Mouse (Mus musculus) kidney, embryonic 14.5 days (tissue): Measurements from ENCODE around the gene Hc. TPM values are rescaled to one million over a fixed set of nuclear protein-coding genes. Genes with fewer than 3 reads are reported as not detected.

ENCODE experiments used
- ATAC-seq: fragments of 200-750 bp; cut with Nextera tagmentation; 2 replicates; pipeline ENCODE4 v1.8.0; 2017; ENCODE audit warnings: moderate number of reproducible peaks, mild to moderate bottlenecking, moderate TSS enrichment, moderate library complexity; ENCODE audit not compliant: low FRiP score, low TSS enrichment
- H3K27ac ChIP-seq: fragments of 300-500 bp; sonication (generic); 2 replicates; pipeline ENCODE4 v1.5.1; 2014; ENCODE audit warnings: low read depth, mild to moderate bottlenecking, low read length, moderate library complexity, mixed read lengths
- H3K27me3 ChIP-seq: fragments of 300-500 bp; sonication (generic); 2 replicates; pipeline ENCODE4 v1.6.1; 2014; ENCODE audit warnings: mild to moderate bottlenecking, low read length; ENCODE audit not compliant: control insufficient read depth, insufficient read depth
- H3K36me3 ChIP-seq: fragments of 300-500 bp; sonication (generic); 2 replicates; pipeline ENCODE4 v1.6.1; 2014; ENCODE audit warnings: low read length, mixed read lengths; ENCODE audit not compliant: control insufficient read depth, insufficient read depth
- H3K4me1 ChIP-seq: fragments of 300-500 bp; sonication (generic); 2 replicates; pipeline ENCODE4 v1.6.1; 2014; ENCODE audit warnings: low read length, mixed read lengths; ENCODE audit not compliant: control insufficient read depth, insufficient read depth
- H3K4me2 ChIP-seq: fragments of 300-500 bp; sonication (generic); replicated peaks from 2 replicates; pipeline ENCODE4 v1.6.1; 2014; ENCODE audit warnings: low read depth, mild to moderate bottlenecking, low read length
- H3K4me3 ChIP-seq: fragments of 300-500 bp; sonication (generic); 2 replicates; pipeline ENCODE4 v1.5.1; 2014; ENCODE audit warnings: mild to moderate bottlenecking, low read length
- H3K9ac ChIP-seq: fragments of 300-500 bp; sonication (generic); 2 replicates; pipeline ENCODE4 v1.6.1; 2014; ENCODE audit warnings: low read depth, mild to moderate bottlenecking, low read length, moderate library complexity
- H3K9me3 ChIP-seq: fragments of 300-500 bp; sonication (generic); 2 replicates; pipeline ENCODE4 v1.6.1; 2016; ENCODE audit warnings: low read length; ENCODE audit not compliant: control insufficient read depth
- WGBS: fragments of 180-500 bp; shearing (Covaris S2); extraction: QIAGEN DNeasy Blood & Tissue Kit; methylation state at CpG from one replicate; pipeline ENCODE4 v1.1.7; 2014; 5-methylcytosine and 5-hydroxymethylcytosine counted together
- polyA plus RNA-seq: library from polyadenylated mRNA; unstranded; fragments of >200 nt; fragmentation: Nextera tagmentation; extraction: Ambion mirVana; gene quantifications from 2 replicates; pipeline ENCODE4 v1.2.1, GENCODE M21; 2014

Gene Hc
- polyA plus RNA-seq, 1 experiment from 2014 or later = 0.43 TPM

DNA sequence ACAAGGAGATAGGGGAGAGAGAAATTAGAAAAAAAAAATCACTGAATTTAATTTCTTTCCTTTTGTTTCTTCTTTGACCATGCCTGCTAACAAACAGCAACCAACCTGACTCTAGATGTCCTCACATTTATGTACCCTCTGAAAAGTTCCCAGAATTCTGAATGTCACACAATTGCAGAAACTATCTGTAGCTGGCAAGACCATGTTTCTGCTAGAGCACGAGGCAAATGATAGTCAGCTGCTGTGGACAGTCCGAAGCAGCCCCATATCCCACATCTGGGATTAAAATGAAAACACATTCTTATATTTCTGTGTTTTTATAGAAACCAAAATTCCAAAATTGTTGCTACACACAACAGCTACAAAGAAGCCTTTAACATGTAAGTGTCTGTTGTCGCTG, 40.2 kb upstream of the Hc start, which contains the start of gene AI182371:
AI182371 (minus strand) TSS at position 101 of the 400 bp plus-strand sequence.
- no peak for ATAC-seq
- no peaks in the 10 kb centered on the region for H3K9me3 ChIP-seq
- H3K36me3 ChIP-seq = no peaks in the 10 kb centered on the region
- no peak within 1 kb of the TSS for H3K4me2 ChIP-seq
- no peak within 1 kb of the TSS for H3K4me3 ChIP-seq
- H3K27ac ChIP-seq = no peak within 1 kb of the TSS
- no peaks in the 10 kb centered on the region for H3K27me3 ChIP-seq
- no peak within 1 kb of the TSS for H3K9ac ChIP-seq
- H3K4me1 ChIP-seq = 0 out of 2 replicates have a peak, but pooled peaks cover 2% of the 10 kb centered on the region
- 95% methylated on average over 3 of the region's 3 CpGs for WGBS

DNA sequence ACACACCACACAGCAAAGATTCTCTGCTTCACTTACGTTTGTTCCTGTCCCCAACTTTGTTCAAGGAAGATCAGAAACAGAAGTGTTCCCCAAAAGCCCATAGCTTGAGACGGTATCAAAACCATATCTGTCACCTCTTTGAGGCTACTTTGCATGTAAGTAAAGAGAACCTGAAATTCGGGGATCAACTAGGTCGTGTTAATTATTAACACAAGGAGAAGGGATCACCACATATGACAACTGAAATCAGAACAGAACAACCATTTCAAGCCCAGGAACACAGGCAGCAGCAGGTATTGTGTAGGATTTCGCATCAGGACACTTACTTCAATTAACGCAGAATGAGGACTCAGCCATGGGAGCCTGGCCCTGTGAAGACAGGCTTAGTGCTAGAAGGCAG, 39.3 kb upstream of the Hc start:
- H3K4me2 ChIP-seq = no peak overlapping the region
- no peak overlapping the region for H3K27ac ChIP-seq
- no peaks in the 10 kb centered on the region for H3K27me3 ChIP-seq
- no peaks in the 10 kb centered on the region for H3K36me3 ChIP-seq
- no peak overlapping the region for H3K4me3 ChIP-seq
- H3K4me1 ChIP-seq = 0 out of 2 replicates have a peak, but pooled peaks cover 2% of the 10 kb centered on the region
- no peaks in the 10 kb centered on the region for H3K9me3 ChIP-seq
- WGBS = 86% methylated on average over 6 of the region's 6 CpGs
- no peak for ATAC-seq
- H3K9ac ChIP-seq = no peak overlapping the region

DNA sequence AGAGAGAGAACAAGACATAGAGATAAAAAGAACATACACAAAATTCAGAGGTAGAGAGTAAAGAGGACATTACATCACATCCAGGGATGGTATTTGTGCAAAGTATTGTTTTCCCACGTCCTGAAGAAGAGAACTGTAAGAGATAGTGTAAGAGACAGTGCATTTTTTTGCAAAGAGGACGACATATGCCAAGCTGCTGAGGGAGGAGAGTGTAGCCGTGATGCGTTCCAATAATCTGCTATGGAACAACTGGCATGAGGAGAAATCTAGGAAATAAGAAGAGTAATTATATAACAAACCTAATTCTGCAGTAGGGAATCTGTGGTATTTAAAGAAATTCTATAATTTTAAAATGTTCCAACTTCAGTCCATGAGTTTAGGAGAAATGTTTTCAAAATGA, 26.2 kb upstream of the Hc start:
- H3K4me2 ChIP-seq = no peak overlapping the region
- no peaks in the 10 kb centered on the region for H3K36me3 ChIP-seq
- no peak overlapping the region for H3K27ac ChIP-seq
- no peaks in the 10 kb centered on the region for H3K27me3 ChIP-seq
- no peaks in the 10 kb centered on the region for H3K9me3 ChIP-seq
- WGBS = 77% methylated on average over 4 of the region's 4 CpGs
- H3K9ac ChIP-seq = no peak overlapping the region
- H3K4me1 ChIP-seq = no peaks in the 10 kb centered on the region
- no peak overlapping the region for H3K4me3 ChIP-seq
- ATAC-seq = no peak

DNA sequence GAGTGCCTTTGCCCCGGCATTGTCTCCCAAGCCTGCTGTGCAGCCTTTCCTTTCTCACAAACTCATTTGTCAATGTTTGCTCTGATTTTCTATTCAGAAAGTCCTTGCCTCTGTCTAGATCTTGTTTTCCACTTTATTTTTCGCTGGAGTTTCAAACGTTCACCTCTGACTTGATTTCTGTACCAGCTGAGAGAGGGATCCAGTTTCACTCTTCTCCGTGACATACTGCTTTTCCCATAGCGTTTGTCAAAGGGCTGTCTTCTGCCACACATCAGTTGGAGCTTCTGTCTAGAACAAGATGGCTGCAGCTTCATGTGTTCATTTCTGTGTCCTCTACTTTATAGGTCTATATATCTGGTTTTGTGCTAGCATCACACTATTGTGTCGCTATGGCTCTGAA, 17.9 kb upstream of the Hc start:
- H3K4me2 ChIP-seq = no peak overlapping the region
- H3K36me3 ChIP-seq = no peaks in the 10 kb centered on the region
- no peaks in the 10 kb centered on the region for H3K4me1 ChIP-seq
- H3K4me3 ChIP-seq = no peak overlapping the region
- no peak overlapping the region for H3K9ac ChIP-seq
- WGBS = 53% methylated on average over 6 of the region's 6 CpGs
- ATAC-seq = no peak
- no peaks in the 10 kb centered on the region for H3K9me3 ChIP-seq
- H3K27ac ChIP-seq = no peak overlapping the region
- no peaks in the 10 kb centered on the region for H3K27me3 ChIP-seq

DNA sequence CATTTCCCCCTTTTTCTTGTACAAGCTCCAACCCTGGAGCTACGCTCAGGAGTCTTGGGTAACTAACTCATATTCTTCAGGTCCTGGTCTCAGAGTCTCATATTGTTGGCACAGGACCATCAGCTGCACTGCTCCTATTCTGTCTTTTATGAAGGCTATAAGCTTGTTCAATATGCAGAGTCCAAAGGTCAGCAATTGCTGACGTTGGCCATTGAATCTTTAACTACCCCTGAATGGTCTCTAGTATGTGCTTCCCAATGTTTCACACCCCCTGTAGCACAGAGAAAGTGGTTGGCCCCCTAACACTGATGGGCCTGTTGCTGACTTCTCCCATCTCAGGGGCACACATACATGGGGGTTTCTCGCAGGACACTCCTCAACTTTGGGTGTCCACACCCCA, 13.1 kb upstream of the Hc start:
- no peaks in the 10 kb centered on the region for H3K9me3 ChIP-seq
- H3K27ac ChIP-seq = no peak overlapping the region
- no peak for ATAC-seq
- H3K9ac ChIP-seq = no peak overlapping the region
- no peaks in the 10 kb centered on the region for H3K27me3 ChIP-seq
- no peak overlapping the region for H3K4me2 ChIP-seq
- H3K4me1 ChIP-seq = no peaks in the 10 kb centered on the region
- no peak overlapping the region for H3K4me3 ChIP-seq
- 89% methylated on average over 3 of the region's 3 CpGs for WGBS
- no peaks in the 10 kb centered on the region for H3K36me3 ChIP-seq

DNA sequence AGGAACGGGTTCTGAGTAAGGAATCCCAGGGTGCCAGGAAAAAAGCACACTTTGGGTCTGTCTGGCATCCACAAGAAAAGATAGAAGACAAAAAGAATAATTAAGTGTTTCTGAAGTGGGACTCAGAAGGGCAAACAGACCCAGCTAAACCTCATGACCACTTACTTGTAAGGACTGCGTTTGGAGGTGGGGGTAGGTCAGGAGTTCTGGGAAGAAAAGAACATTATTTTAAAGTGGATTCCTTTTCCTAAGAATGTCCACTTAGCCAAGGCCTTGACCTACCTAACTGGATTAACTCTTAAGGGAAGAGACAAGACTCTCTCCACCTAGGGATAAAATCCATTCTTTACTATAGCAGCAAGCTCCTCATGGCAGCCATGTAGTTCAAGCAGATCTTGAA, 11.3 kb upstream of the Hc start:
- ATAC-seq = no peak
- H3K27ac ChIP-seq = no peak overlapping the region

DNA sequence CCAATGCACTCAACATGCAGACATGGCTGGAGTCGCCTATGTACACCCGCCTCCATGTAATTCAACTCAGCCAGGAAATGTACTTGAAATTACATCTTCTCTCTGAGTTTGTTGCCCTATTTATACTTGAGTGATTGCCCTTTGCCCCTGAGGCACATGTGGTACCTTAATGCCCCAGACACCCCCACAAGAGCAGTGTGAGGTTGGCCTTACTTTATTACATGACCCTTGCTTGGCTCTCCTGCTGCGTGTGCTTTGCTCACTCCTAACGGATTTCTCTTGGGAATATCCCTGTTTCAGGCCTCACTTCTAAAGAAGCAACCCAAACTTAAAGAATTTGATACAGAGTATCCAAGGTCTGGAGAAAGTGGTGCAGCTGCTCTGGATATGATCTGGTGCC, 9.0 kb upstream of the Hc start:
- WGBS = 34% methylated on average over 4 of the region's 4 CpGs
- peak; percentile 62 for ATAC-seq
- no peaks in the 10 kb centered on the region for H3K4me1 ChIP-seq
- no peaks in the 10 kb centered on the region for H3K27me3 ChIP-seq
- H3K4me2 ChIP-seq = no peak overlapping the region
- no peaks in the 10 kb centered on the region for H3K36me3 ChIP-seq
- no peaks in the 10 kb centered on the region for H3K9me3 ChIP-seq
- no peak overlapping the region for H3K9ac ChIP-seq
- no peak overlapping the region for H3K27ac ChIP-seq
- no peak overlapping the region for H3K4me3 ChIP-seq

More for the DNA sequence above, 11.3 kb upstream of the Hc start:
- Histone ChIP-seq H3K4me2 (no peak overlapping the region), H3K4me1 (no peaks in the 10 kb centered on the region), H3K27me3 (no peaks in the 10 kb centered on the region), H3K9ac (no peak overlapping the region), H3K9me3 (no peaks in the 10 kb centered on the region), H3K36me3 (no peaks in the 10 kb centered on the region), H3K4me3 (no peak overlapping the region)
- 52% methylated on average over 2 of the region's 2 CpGs for WGBS

DNA sequence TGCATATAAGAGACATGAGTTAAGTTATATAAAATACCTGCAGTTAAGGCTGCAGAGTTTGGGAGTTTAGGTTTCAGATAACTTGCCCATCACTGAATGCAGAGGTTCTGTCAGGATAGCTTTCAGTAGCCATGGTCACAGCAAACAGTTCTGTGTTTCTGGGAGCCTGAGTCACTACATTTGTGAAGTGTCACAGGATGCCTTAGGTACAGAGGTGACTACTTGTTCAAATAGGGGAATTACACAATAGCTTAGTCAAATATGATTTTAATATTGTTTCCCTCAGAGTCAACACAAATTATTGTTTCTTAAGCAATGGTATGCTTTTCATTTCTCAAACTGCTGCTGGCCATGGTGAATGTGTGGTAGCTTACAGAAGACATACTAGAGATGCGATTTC, 7.9 kb upstream of the Hc start:
- no peaks in the 10 kb centered on the region for H3K36me3 ChIP-seq
- H3K4me2 ChIP-seq = no peak overlapping the region
- H3K4me1 ChIP-seq = no peaks in the 10 kb centered on the region
- no peak overlapping the region for H3K4me3 ChIP-seq
- H3K27me3 ChIP-seq = no peaks in the 10 kb centered on the region
- H3K27ac ChIP-seq = no peak overlapping the region
- H3K9me3 ChIP-seq = no peaks in the 10 kb centered on the region
- 97% methylated on average over 1 of the region's 1 CpGs for WGBS
- ATAC-seq = no peak
- H3K9ac ChIP-seq = no peak overlapping the region

DNA sequence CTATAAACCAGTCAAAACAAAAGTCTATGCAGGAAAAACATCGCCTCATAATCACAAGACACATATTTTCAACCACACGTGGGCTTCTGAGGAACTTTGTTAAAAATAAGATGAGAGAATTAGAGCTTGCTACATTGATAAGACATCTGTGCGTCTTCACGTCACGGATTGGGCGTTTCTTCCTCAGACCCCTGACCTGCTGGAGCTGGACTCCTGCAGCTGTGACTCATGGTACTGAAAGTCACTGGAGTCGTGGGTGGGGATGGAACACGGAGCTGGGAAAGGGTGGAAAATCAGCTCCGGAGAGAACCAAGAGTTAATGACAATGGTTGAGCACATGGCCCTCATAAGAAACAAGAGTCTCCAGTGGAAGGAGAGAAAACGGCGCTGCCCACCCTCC, 5.9 kb upstream of the Hc start:
- H3K4me1 ChIP-seq = no peaks in the 10 kb centered on the region
- H3K9me3 ChIP-seq = no peaks in the 10 kb centered on the region
- no peak overlapping the region for H3K4me2 ChIP-seq
- 91% methylated on average over 11 of the region's 11 CpGs for WGBS
- no peak overlapping the region for H3K4me3 ChIP-seq
- H3K27ac ChIP-seq = no peak overlapping the region
- no peaks in the 10 kb centered on the region for H3K36me3 ChIP-seq
- no peaks in the 10 kb centered on the region for H3K27me3 ChIP-seq
- no peak for ATAC-seq
- no peak overlapping the region for H3K9ac ChIP-seq
